Mouse (Mus musculus) regulatory T cell (primary cell): ENCODE data around the gene Scgb2b26.
"Not testable (repeated sequence)": the region's sequence is repeated elsewhere in the genome, so short reads cannot be mapped to it uniquely, and the experiment has no call there.

Source experiments
- in situ Hi-C: fragments of 300-600 bp; cut with MboI, MseI; formaldehyde crosslinking; loops from one replicate; pipeline ENCODE4 v1.15.1; 2025; ENCODE audit warnings: high pct_unique_total_duplicates

Scgb2b26 gene

GRCm38 (mm10) chr7:33944940-33945339, at the start of gene Scgb2b26:
Gene Scgb2b26, minus strand, starts transcription at chr7:33945040.
- in situ Hi-C loops = no loop called here

GRCm38 (mm10) chr7:33982281-33982680, 37.4 kb upstream of the Scgb2b26 start:
- in situ Hi-C loops = not testable (repeated sequence)

- in situ Hi-C loops = no loop called here
Observed at GRCm38 (mm10) chr7:33902982-33903381, 41.9 kb downstream of the Scgb2b26 start.

DNA sequence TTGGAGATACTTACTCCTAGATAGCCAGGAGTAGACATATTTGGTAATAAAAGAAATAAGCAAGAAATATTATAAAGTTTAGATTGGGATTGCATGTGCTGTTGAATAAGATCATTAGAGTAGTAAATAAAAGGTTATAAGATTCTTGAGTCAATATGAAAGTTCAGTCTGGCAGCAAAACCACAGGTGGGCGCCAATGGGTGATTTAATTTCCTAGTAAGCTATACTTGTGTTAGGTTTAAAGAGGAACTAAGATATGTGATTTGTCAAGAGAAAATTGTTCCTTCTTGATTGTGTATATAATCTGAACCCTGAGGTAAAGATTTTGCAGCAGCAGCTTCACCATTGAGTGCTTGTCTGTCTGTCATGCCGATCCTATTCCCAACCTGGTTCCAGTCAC, 44.0 kb downstream of the Scgb2b26 start:
- in situ Hi-C loops = no loop called here

GRCm38 (mm10) chr7:33900007-33900406, 44.8 kb downstream of the Scgb2b26 start:
- in situ Hi-C loops = no loop called here
